Mouse (Mus musculus): ENCODE results near the gene Gm20683. TPM values are rescaled to one million over a fixed set of nuclear protein-coding genes. Genes with fewer than 3 reads are reported as not detected.

Gene Gm20683
- polyA plus RNA-seq, 1 experiment from 2014 or later, result 1.9 TPM

- no peaks in the 10 kb centered on the region for H3K9me3 ChIP-seq
- H3K9ac ChIP-seq, result peak overlapping the region; percentile 81
- H3K4me3 ChIP-seq, result peak overlapping the region; percentile 88
- WGBS, result 37% methylated on average over 8 of the region's 8 CpGs
- peak overlapping the region; percentile 84 for H3K4me2 ChIP-seq (replicated peaks)
- no peak for ATAC-seq (ENCODE audit: low FRiP score, low read depth)
- H3K4me1 ChIP-seq, result peaks cover 67% of the 10 kb centered on the region
- peak overlapping the region; percentile 88 for H3K27ac ChIP-seq
- no peaks in the 10 kb centered on the region for H3K27me3 ChIP-seq
- H3K36me3 ChIP-seq, result peaks cover 46% of the 10 kb centered on the region
Observed at GRCm38 (mm10) chr17:25829558-25830017, 12.0 kb downstream of the Gm20683 start.

- peak within 1 kb of the TSS; percentile 88 for H3K27ac ChIP-seq
- peak within 1 kb of the TSS; percentile 88 for H3K4me3 ChIP-seq
- H3K27me3 ChIP-seq, result no peaks in the 10 kb centered on the region
- peak; percentile 41 for ATAC-seq (ENCODE audit: low FRiP score, low read depth)
- peaks cover 67% of the 10 kb centered on the region for H3K4me1 ChIP-seq
- under 1% methylated on average over 32 of the region's 32 CpGs for WGBS
- H3K9me3 ChIP-seq, result no peaks in the 10 kb centered on the region
- peaks cover 45% of the 10 kb centered on the region for H3K36me3 ChIP-seq
- H3K4me2 ChIP-seq (replicated peaks), result peak within 1 kb of the TSS; percentile 84
- peak within 1 kb of the TSS; percentile 81 for H3K9ac ChIP-seq
Observed at GRCm38 (mm10) chr17:25828712-25829557, 12.6 kb downstream of the Gm20683 start, which contains the start of gene Jmjd8. Gene Jmjd8, plus strand, starts transcription at chr17:25828867.

- H3K27ac ChIP-seq, result peak overlapping the region; percentile 88; the same call in 1 of the 2 replicates
- 82% methylated on average over 8 of the region's 8 CpGs for WGBS
- peaks cover 64% of the 10 kb centered on the region for H3K4me1 ChIP-seq
- no peaks in the 10 kb centered on the region for H3K9me3 ChIP-seq
- H3K4me2 ChIP-seq (replicated peaks), result peak overlapping the region; percentile 84
- peak overlapping the region; percentile 88 for H3K4me3 ChIP-seq
- peak overlapping the region; percentile 81 for H3K9ac ChIP-seq
- no peak for ATAC-seq (ENCODE audit: low FRiP score, low read depth)
- H3K27me3 ChIP-seq, result no peaks in the 10 kb centered on the region
- H3K36me3 ChIP-seq, result peaks cover 45% of the 10 kb centered on the region
Observed at GRCm38 (mm10) chr17:25828223-25828594, 13.4 kb downstream of the Gm20683 start.

- Histone ChIP-seq H3K4me1 (peaks cover 67% of the 10 kb centered on the region), H3K27ac (no peak overlapping the region), H3K4me2 (replicated peaks) (peak overlapping the region; percentile 84; the same call in 1 of the 2 replicates)
Observed at GRCm38 (mm10) chr17:25827546-25828222, 13.9 kb downstream of the Gm20683 start.

GRCm38 (mm10) chr17:25827011-25827410, 14.6 kb downstream of the Gm20683 start:
- peaks cover 45% of the 10 kb centered on the region for H3K36me3 ChIP-seq
- no peak overlapping the region for H3K27ac ChIP-seq
- peaks cover 65% of the 10 kb centered on the region for H3K4me1 ChIP-seq
- no peak overlapping the region; the same call in 1 of the 2 replicates for H3K9ac ChIP-seq
- H3K4me3 ChIP-seq, result no peak overlapping the region
- ATAC-seq (ENCODE audit: low FRiP score, low read depth), result no peak
- H3K4me2 ChIP-seq (replicated peaks), result 0 out of 2 replicates have a peak overlapping the region, but pooled peaks have one; percentile 1
- peaks cover 7% of the 10 kb centered on the region for H3K27me3 ChIP-seq
- no peaks in the 10 kb centered on the region for H3K9me3 ChIP-seq
- WGBS, result 96% methylated on average over 13 of the region's 13 CpGs

More at GRCm38 (mm10) chr17:25827546-25828222, 13.9 kb downstream of the Gm20683 start:
- 89% methylated on average over 22 of the region's 22 CpGs for WGBS
- ATAC-seq (ENCODE audit: low FRiP score, low read depth), result no peak
- H3K36me3 ChIP-seq, result peaks cover 45% of the 10 kb centered on the region
- 0 out of 2 replicates have a peak overlapping the region, but pooled peaks have one; percentile 88 for H3K4me3 ChIP-seq
- 0 out of 2 replicates have a peak, but pooled peaks cover under 1% of the 10 kb centered on the region for H3K27me3 ChIP-seq
- H3K9ac ChIP-seq, result peak overlapping the region; percentile 31
- no peaks in the 10 kb centered on the region for H3K9me3 ChIP-seq

- no peak overlapping the region for H3K4me3 ChIP-seq
- no peaks in the 10 kb centered on the region for H3K9me3 ChIP-seq
- no peak overlapping the region for H3K9ac ChIP-seq
- ATAC-seq (ENCODE audit: low FRiP score, low read depth), result no peak
- WGBS, result 96% methylated on average over 27 of the region's 27 CpGs
- no peak overlapping the region for H3K27ac ChIP-seq
- no peak overlapping the region for H3K4me2 ChIP-seq (replicated peaks)
- peaks cover 56% of the 10 kb centered on the region for H3K4me1 ChIP-seq
- peaks cover 15% of the 10 kb centered on the region for H3K27me3 ChIP-seq
- H3K36me3 ChIP-seq, result peaks cover 37% of the 10 kb centered on the region
Observed at GRCm38 (mm10) chr17:25825984-25826570, 15.5 kb downstream of the Gm20683 start.

- Histone ChIP-seq H3K4me2 (replicated peaks) (peak overlapping the region; percentile 97), H3K9ac (no peak overlapping the region), H3K27ac (no peak overlapping the region), H3K27me3 (peaks cover 22% of the 10 kb centered on the region), H3K9me3 (no peaks in the 10 kb centered on the region), H3K4me3 (no peak overlapping the region), H3K4me1 (peaks cover 48% of the 10 kb centered on the region), H3K36me3 (peaks cover 29% of the 10 kb centered on the region)
- ATAC-seq (ENCODE audit: low FRiP score, low read depth), result no peak
- 88% methylated on average over 6 of the region's 6 CpGs for WGBS
Observed at GRCm38 (mm10) chr17:25825311-25825710, 16.3 kb downstream of the Gm20683 start.

GRCm38 (mm10) chr17:25824362-25825142, 17.0 kb downstream of the Gm20683 start:
- 72% methylated on average over 17 of the region's 17 CpGs for WGBS
- peaks cover 41% of the 10 kb centered on the region for H3K4me1 ChIP-seq
- no peaks in the 10 kb centered on the region for H3K9me3 ChIP-seq
- ATAC-seq (ENCODE audit: low FRiP score, low read depth), result no peak
- H3K27ac ChIP-seq, result no peak overlapping the region
- peaks cover 24% of the 10 kb centered on the region for H3K36me3 ChIP-seq
- peak overlapping the region; percentile 97 for H3K4me2 ChIP-seq (replicated peaks)
- H3K27me3 ChIP-seq, result peaks cover 30% of the 10 kb centered on the region
- H3K4me3 ChIP-seq, result peak overlapping the region; percentile 67
- H3K9ac ChIP-seq, result peak overlapping the region; percentile 77

GRCm38 (mm10) chr17:25823452-25823851, 18.1 kb downstream of the Gm20683 start, which contains the start of gene Wdr24:
Gene Wdr24, plus strand, starts transcription at chr17:25823627.
- Histone ChIP-seq H3K4me2 (replicated peaks) (peak within 1 kb of the TSS; percentile 97), H3K27ac (peak within 1 kb of the TSS; percentile 40; the same call in 1 of the 2 replicates), H3K4me1 (peaks cover 38% of the 10 kb centered on the region), H3K9me3 (no peaks in the 10 kb centered on the region), H3K9ac (peak within 1 kb of the TSS; percentile 77), H3K27me3 (peaks cover 41% of the 10 kb centered on the region), H3K36me3 (peaks cover 24% of the 10 kb centered on the region), H3K4me3 (peak within 1 kb of the TSS; percentile 67)
- peak; percentile 78 for ATAC-seq (ENCODE audit: low FRiP score, low read depth)
- under 1% methylated on average over 18 of the region's 18 CpGs for WGBS

GRCm38 (mm10) chr17:25818851-25819780, 22.4 kb downstream of the Gm20683 start:
- H3K4me3 ChIP-seq, result peak overlapping the region; percentile 8; the same call in 1 of the 2 replicates

More at GRCm38 (mm10) chr17:25818851-25819780, 22.4 kb downstream of the Gm20683 start:
- Histone ChIP-seq H3K4me2 (replicated peaks) (peak overlapping the region; percentile 37), H3K27me3 (peaks cover 76% of the 10 kb centered on the region), H3K9me3 (no peaks in the 10 kb centered on the region), H3K36me3 (no peaks in the 10 kb centered on the region), H3K9ac (no peak overlapping the region; the same call in 1 of the 2 replicates), H3K4me1 (peaks cover 10% of the 10 kb centered on the region), H3K27ac (no peak overlapping the region)
- 6% methylated on average over 45 of the region's 46 CpGs for WGBS
- no peak for ATAC-seq (ENCODE audit: low FRiP score, low read depth)

Data from limb, embryonic 13.5 days (tissue).